Mouse (Mus musculus) embryo, embryonic 10 days (tissue): Measurements from ENCODE around the gene 3830406C13Rik.

Experiments
- DNase-seq: peaks from one replicate; pipeline ENCODE4 v3.0.0-alpha.2; 2015; ENCODE audit warnings: low spot score

Gene 3830406C13Rik

DNA sequence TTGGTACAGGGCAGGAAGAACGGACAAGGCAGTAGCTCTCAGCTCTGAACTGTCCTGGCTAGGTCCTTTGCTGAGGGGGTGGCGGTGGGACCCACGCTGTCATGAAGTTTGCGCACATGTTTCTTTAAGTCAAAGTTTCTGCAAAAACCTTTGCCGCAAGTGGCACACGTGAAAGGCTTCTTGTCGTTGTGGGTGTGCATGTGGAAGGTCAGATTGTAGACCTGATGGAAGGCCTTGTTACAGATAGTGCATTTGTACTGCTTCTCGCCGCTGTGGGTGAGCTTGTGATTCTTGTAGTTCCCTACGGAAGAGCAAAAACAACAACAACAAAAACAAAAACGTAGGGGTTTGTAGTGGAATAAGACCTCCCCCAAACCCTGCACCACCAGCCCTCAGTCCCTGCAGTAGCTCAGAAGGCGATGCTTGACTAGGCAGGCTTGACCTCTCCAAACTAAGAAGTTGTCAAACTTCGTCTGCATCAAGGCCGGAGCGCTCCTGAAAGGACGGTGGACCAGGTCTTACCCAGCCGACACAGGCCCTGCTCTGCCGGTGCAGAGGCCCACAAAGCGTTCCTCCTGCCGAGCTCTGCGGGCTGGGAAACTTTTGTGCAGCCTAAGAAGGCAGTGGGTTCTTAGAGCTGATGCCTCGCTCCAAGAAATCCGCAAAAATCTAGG lies 58.6 kb downstream of the 3830406C13Rik start:
- peak; percentile 67 for DNase-seq

GRCm38 (mm10) chr14:12343451-12343941 lies 59.5 kb downstream of the 3830406C13Rik start:
- peak; percentile 27 for DNase-seq

GRCm38 (mm10) chr14:12344061-12344745 lies 60.2 kb downstream of the 3830406C13Rik start:
- no peak for DNase-seq

DNA sequence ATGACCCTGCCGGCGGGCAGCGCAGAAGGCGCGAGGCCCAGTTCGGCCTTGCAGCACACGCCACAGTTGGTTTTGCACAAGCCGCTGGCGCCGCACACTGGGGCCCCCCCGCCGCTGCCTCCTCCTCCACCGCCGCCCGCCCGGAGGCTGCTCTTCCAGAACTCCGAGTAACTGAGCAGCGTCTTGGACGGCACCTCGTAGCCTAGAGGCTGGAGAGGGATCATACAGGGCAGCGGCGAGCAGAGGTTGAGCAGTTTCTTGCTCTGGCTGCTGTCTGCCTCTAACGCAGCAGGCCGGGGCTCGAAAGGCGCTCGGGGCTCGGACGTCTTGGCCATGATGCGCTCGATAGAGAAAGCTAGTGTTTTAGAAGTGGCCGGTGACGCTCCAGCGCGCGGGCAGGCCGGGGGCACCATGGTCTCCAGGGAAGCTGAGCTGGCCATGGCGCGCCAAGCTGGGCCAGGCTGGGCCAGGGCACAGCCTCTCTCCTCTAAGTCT lies 60.8 kb downstream of the 3830406C13Rik start:
- peak; percentile 53 for DNase-seq

- peak; percentile 48 for DNase-seq
Observed at GRCm38 (mm10) chr14:12345241-12345921, 61.4 kb downstream of the 3830406C13Rik start.

DNA sequence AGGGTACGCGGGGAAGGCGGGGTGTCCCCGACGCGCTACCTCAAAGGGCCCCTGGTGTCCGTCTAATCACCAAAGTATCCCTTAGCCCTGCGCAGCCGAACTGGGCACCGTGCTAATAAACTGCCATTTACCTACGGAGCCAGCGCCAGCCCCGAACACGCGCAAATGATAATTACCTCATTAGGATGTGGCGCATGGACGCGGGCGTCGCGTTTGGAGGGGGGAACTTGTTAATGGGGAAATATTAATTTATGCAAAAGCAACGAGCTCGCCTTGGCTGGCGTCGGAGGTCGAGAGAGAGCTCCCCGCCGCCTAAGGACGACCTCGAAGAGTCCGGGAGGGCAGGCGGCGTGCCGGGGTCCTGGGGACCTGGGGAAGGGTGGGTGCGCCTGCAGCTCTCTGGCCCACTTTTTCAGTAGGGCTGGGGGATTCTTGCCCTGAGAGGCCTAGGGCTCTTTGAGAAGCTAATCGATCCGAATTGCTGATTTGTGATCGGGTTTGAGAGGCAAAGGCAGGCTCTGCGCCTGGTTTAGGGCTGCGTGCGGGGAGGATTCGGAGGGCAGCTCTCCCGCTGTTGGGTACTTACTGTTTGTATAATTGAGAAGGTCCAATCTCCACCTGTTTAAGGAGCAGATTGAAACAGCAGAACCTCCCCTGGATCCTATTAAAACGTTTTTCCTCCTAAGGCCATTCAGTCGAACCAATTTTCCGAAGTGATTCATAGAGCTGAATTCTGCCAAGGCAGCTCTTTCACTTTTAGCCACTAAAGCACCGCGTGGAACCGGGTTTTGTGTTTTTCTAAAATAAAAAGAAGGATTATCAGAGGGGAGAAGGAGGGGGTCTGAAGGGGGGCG lies 62.3 kb downstream of the 3830406C13Rik start:
- peak; percentile 45 for DNase-seq

DNA sequence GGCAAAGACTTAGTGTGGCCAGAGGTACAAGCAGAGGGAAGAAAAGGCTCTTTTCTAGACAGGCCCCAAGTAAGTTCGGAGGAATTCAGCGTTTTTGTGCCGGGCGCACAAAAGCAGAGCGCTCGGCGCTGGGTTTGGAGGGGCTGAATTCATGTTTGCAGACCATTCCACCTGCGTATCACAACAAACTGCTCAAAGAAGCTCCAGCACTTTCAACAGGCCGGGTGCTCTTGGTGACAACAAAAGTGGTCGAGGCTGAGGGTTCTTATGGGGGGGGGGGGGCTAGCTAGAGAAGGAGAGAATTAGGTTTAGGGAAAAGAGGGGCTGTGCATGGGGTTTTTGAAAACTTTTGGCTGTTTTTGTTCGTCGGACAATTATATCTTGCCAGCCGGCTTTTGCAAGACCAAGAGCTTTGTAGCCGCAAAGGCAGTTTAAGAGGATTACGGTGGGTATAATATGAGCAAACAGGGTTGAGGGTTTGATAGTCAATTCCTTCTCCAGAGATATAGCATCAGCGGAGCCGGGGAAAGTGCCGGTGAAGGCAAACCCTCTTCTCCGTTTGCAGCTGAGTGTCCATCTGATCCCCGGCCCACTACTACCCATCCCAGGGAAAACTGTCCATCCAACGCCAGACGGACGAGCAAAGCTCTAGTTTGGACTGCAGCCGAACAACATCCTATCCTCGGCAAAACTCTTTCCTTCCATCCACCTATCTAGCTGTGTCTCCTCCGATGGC lies 63.1 kb downstream of the 3830406C13Rik start:
- DNase-seq = peak; percentile 51

- DNase-seq = no peak
Observed at GRCm38 (mm10) chr14:12348089-12348488, 64.1 kb downstream of the 3830406C13Rik start, which contains the start of gene Fezf2. Fezf2 (minus strand) TSS chr14:12348189.

DNA sequence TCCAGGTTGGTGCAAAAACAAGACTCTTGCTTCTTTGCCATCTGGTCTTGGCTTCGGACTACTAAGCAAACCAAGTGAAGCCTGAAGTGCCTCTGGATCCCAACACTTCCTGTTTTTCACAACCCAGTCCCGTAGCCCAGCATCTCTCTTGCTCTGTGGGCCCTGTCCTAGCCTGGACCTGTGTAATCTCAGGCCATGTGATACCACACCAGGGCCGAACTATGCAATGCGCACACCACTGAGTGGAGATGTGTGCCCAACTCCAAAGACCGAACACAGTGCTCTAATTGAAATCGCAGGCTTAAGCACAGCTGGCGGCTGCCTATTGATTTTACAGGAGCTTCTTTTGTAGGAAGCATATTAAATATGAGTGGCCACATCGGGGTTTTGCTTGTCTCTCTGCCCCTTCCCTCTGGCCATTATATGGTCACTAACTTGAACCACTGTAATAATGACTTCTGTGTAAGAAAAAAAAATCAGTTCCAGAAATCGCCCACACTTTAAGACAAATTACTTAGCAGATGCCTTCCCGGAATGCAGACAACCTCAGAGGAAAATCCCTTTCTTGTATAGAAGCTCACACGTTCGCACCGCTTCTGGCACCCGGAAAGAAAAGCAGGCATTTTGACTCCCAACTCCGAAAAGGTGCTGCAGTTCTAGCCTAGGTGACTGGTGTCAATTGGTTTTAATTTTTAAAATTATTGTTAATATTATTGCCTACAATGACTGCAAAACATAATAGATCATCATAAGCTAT lies 65.5 kb downstream of the 3830406C13Rik start:
- peak; percentile 38 for DNase-seq

DNA sequence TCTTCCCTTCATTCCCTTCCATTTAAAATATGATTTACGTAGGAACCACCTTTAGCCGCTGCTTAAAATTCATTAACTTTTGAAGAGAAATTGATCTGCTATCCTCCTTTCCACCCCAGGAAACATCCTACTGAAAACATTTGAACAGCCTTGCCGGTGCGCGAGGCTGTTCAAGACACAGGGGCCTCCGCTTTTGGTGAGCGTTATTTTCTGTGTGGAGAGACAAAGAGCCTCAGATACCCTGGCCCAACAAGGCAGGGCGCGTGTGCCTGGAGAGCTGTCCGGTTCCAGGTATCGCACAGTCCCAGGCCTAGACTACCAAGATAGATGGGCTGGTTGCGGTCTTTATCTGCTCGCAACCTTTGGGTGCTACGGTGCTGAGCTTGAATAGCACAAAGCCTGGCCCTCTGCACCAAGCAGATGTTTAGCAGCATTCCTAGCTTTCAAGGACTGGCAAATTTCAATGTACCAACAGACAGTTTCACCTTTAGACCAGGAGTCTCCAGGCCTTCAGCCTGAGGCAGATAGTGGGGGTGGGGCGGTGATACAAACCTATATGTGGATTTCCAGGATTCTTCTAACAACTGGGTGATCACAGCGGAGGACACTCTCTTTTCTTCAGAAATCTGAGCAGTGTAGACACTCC lies 66.4 kb downstream of the 3830406C13Rik start:
- DNase-seq = peak; percentile 25
